9 mouse cellular contexts compared by ENCODE assay signal in the genomic region with DNA sequence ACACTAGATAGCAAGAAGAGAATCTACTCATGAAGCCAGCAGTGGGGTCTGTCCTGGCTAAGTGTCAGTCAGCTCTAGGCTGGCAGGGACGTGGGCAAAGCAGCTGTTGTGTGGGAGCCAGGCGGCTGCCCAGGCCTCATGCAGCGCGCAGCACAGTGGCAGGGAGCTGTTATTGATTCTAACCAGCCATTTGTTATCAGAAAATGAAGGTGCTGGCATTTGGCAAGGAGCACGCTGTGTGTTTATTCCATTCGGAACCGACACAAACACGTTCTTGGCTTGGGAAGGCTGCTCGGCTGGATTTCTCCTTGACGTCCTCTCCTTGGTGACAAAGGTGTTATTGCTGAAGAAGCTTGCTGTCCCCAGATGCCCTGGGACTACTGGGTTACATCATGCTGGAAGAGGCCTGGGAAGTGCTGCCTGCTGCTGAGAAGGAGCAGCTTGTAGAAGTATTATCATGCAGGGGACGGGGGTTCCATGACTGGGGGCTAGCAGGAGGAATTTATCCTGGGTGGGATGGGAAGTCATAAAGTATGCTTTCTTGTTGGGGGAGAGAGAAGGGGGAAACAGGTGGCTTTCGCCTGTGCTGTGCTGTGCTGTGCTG.
DNase-seq lines count a peak whose midpoint lies in the region; ATAC-seq lines count a peak whose summit lies in the region.
"Had no signal": no experiment of that assay in that cellular context is flagged by ENCODE, and none has a peak within 500 bp of the region (broad histone marks: within the 10 kb centered on the region; RNA-seq: fewer than 3 reads in every experiment).

No protein-coding gene starts in this region.

- DNase-seq in midbrain, embryonic 14.5 days, result peak; percentile 19
- DNase-seq in layer of hippocampus, adult 18-20 months (ENCODE audit: low spot score in 2 of 2), result peak; percentile 44 to 74
- peak; percentile 23 to 62 for DNase-seq in left cerebral cortex, adult 9 months (ENCODE audit: low spot score in 2 of 2)
- DNase-seq in telencephalon, adult 2 months (ENCODE audit: low read depth, low spot score), result peak; percentile 39
- DNase-seq in urinary bladder, postnatal 10 days (ENCODE audit: low spot score), result no peak
- DNase-seq in Muller cell, postnatal 12 days (ENCODE audit: inconsistent ontology term), result no peak
- DNase-seq: kidney, postnatal 14 days had no signal

- no peak for ATAC-seq in midbrain, embryonic 14.5 days (ENCODE audit: low FRiP score, low TSS enrichment)
- no peak for ATAC-seq in midbrain, embryonic 13.5 days

- H3K9me3 ChIP-seq in midbrain, embryonic 14.5 days (ENCODE audit: control insufficient read depth, low read length), result no peaks in the 10 kb centered on the region
- no peaks in the 10 kb centered on the region for H3K9me3 ChIP-seq in midbrain, embryonic 13.5 days
- H3K9me3 ChIP-seq: embryonic facial prominence, embryonic 12.5 days had no signal

- no peak overlapping the region for H3K27ac ChIP-seq in midbrain, embryonic 14.5 days (replicated peaks; ENCODE audit: low read depth, low read length)
- no peak overlapping the region for H3K27ac ChIP-seq in midbrain, embryonic 13.5 days
- H3K27ac ChIP-seq: embryonic facial prominence, embryonic 12.5 days had no signal

- no peaks in the 10 kb centered on the region for H3K4me1 ChIP-seq in midbrain, embryonic 14.5 days (ENCODE audit: control insufficient read depth, insufficient read depth, low read length)
- no peaks in the 10 kb centered on the region for H3K4me1 ChIP-seq in midbrain, embryonic 13.5 days (replicated peaks)
- H3K4me1 ChIP-seq: embryonic facial prominence, embryonic 12.5 days had no signal

- no peak overlapping the region for H3K9ac ChIP-seq in midbrain, embryonic 14.5 days (replicated peaks; ENCODE audit: low read length)
- H3K9ac ChIP-seq in midbrain, embryonic 13.5 days (replicated peaks), result no peak overlapping the region
- H3K9ac ChIP-seq: embryonic facial prominence, embryonic 12.5 days had no signal

- H3K4me3 ChIP-seq in midbrain, embryonic 14.5 days (replicated peaks; ENCODE audit: low read depth, low read length), result no peak overlapping the region
- H3K4me3 ChIP-seq in midbrain, embryonic 13.5 days (replicated peaks), result no peak overlapping the region
- H3K4me3 ChIP-seq: embryonic facial prominence, embryonic 12.5 days had no signal

- no peaks in the 10 kb centered on the region for H3K27me3 ChIP-seq in midbrain, embryonic 14.5 days (ENCODE audit: control insufficient read depth, insufficient read depth, low read length)
- H3K27me3 ChIP-seq in midbrain, embryonic 13.5 days, result no peaks in the 10 kb centered on the region
- H3K27me3 ChIP-seq: embryonic facial prominence, embryonic 12.5 days had no signal

- WGBS in midbrain, embryonic 14.5 days, result 71% methylated on average over 12 of the region's 12 CpGs
- 76% methylated on average over 12 of the region's 12 CpGs for WGBS in midbrain, embryonic 13.5 days

- no peaks in the 10 kb centered on the region for H3K36me3 ChIP-seq in midbrain, embryonic 14.5 days (ENCODE audit: control insufficient read depth, insufficient read depth, low read length)
- no peaks in the 10 kb centered on the region for H3K36me3 ChIP-seq in midbrain, embryonic 13.5 days
- H3K36me3 ChIP-seq: embryonic facial prominence, embryonic 12.5 days had no signal

- H3K4me2 ChIP-seq in midbrain, embryonic 14.5 days (ENCODE audit: low read length), result no peak overlapping the region
- H3K4me2 ChIP-seq in midbrain, embryonic 13.5 days (replicated peaks), result no peak overlapping the region
- H3K4me2 ChIP-seq: embryonic facial prominence, embryonic 12.5 days had no signal

Comparison
In these comparisons a context has a peak if more than half of its experiments do, and no peak if none do; other contexts are left out.
1. DNase-seq: peak in midbrain, embryonic 14.5 days (single experiment), layer of hippocampus, adult 18-20 months (2 of 2), left cerebral cortex, adult 9 months (2 of 2) and telencephalon, adult 2 months (single experiment); none in urinary bladder, postnatal 10 days (single experiment) and Muller cell, postnatal 12 days (single experiment).